Mouse (Mus musculus) kidney, postnatal 0 days (tissue): ENCODE measurements around the gene Pop4. TPM values are rescaled to one million over a fixed set of nuclear protein-coding genes. Genes with fewer than 3 reads are reported as not detected.
A peak's percentile ranks its signal among the peaks of the same experiment; 100 is the strongest.

Experiments
- ATAC-seq: fragments of 200-750 bp; cut with Nextera tagmentation; replicated peaks from 2 replicates; pipeline ENCODE4 v1.8.0; 2017; ENCODE audit warnings: low read depth, moderate number of reproducible peaks, moderate TSS enrichment, moderate library complexity; ENCODE audit not compliant: low FRiP score
- DNase-seq: peaks from one replicate; pipeline ENCODE4 v3.0.0-alpha.2; 2016; ENCODE audit warnings: low spot score
- H3K27ac ChIP-seq: fragments of 300-500 bp; sonication (generic); 2 replicates; pipeline ENCODE4 v1.5.1; 2014; ENCODE audit warnings: mild to moderate bottlenecking
- H3K27me3 ChIP-seq: fragments of 300-500 bp; sonication (generic); 2 replicates; pipeline ENCODE4 v1.6.1; 2014; ENCODE audit warnings: low read length, mixed read lengths; ENCODE audit not compliant: insufficient read depth
- H3K36me3 ChIP-seq: fragments of 300-500 bp; sonication (generic); 2 replicates; pipeline ENCODE4 v1.6.1; 2014; ENCODE audit warnings: low read length, mixed read lengths; ENCODE audit not compliant: insufficient read depth
- H3K4me1 ChIP-seq: fragments of 300-500 bp; sonication (generic); replicated peaks from 2 replicates; pipeline ENCODE4 v1.6.1; 2014; ENCODE audit warnings: antibody characterized with exemption, low read length, mixed read lengths; ENCODE audit not compliant: insufficient read depth
- H3K4me2 ChIP-seq: fragments of 300-500 bp; sonication (generic); 2 replicates; pipeline ENCODE4 v1.6.1; 2014; ENCODE audit warnings: mild to moderate bottlenecking, low read length, moderate library complexity, mixed read lengths
- H3K4me3 ChIP-seq: fragments of 300-500 bp; sonication (generic); replicated peaks from 2 replicates; pipeline ENCODE4 v1.5.1; 2014; ENCODE audit warnings: low read depth, low read length
- H3K9ac ChIP-seq: fragments of 300-500 bp; sonication (generic); 2 replicates; pipeline ENCODE4 v1.6.1; 2014; ENCODE audit warnings: low read depth, low read length
- H3K9me3 ChIP-seq: fragments of 300-500 bp; sonication (generic); replicated peaks from 2 replicates; pipeline ENCODE4 v1.6.1; 2016; ENCODE audit warnings: low read length, inconsistent platforms, mixed read lengths
- CTCF ChIP-seq: IDR thresholded peaks from 2 replicates; pipeline ENCODE4 v1.5.1; 2016; ENCODE audit warnings: antibody characterized with exemption, low read depth, mild to moderate bottlenecking, moderate library complexity
- WGBS: fragments of 180-500 bp; shearing (Covaris S2); extraction: QIAGEN DNeasy Blood & Tissue Kit; methylation state at CpG from one replicate; pipeline ENCODE4 v1.1.7; 2014; 5-methylcytosine and 5-hydroxymethylcytosine counted together
- polyA plus RNA-seq: library from polyadenylated mRNA; unstranded; fragments of >200 nt; fragmentation: Nextera tagmentation; extraction: Ambion mirVana; gene quantifications from 2 replicates; pipeline ENCODE4 v1.2.1, GENCODE M21; 2015

Gene Pop4
- polyA plus RNA-seq, 1 experiment from 2014 or later, result 48.7 TPM

DNA sequence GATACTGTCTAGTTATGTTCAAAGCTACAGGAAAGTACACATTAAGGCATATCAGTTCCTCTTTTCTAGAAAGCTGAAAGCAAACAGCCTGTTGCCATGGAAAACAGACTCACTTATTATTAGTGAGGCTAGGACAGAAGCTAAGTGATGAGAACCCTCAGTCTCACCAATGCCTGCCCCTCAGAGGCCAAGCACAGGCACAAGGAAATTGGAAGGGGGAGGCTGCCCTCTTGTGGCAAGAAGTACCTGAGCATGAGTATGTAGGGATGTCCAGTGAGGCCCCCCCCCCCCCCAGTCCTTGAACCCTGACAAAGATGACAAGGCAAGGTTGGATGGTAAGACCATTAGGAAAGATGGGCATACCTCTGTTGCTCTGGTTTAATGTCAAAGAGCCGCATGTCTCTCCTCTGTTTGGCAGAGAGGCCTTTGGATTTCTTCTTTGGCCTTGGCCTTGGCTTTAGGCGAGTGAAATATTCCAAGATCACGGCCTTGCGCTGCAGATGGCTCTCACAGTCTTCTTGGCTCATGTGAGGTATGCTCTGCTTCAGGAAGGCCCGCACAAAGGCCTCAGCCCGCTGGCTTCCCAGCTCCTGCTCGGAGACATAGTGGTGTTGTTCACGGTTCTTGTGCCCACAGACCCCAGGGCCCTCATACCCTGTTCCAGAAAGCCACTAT is 4.1 kb downstream of the Pop4 start:
- H3K27me3 ChIP-seq, result no peaks in the 10 kb centered on the region
- DNase-seq (peak; percentile 77), ATAC-seq (0 out of 2 replicates have a peak, but pooled peaks have one; percentile 43)
- H3K36me3 ChIP-seq, result peaks cover 41% of the 10 kb centered on the region
- H3K27ac ChIP-seq, result no peak overlapping the region
- no peak overlapping the region for H3K9ac ChIP-seq
- TF ChIP-seq CTCF, result peak; percentile 81
- H3K4me2 ChIP-seq, result no peak overlapping the region
- WGBS, result 87% methylated on average over 8 of the region's 8 CpGs
- H3K4me3 ChIP-seq, result no peak overlapping the region
- no peaks in the 10 kb centered on the region for H3K9me3 ChIP-seq
- peaks cover 9% of the 10 kb centered on the region; the same call in 1 of the 2 replicates for H3K4me1 ChIP-seq

DNA sequence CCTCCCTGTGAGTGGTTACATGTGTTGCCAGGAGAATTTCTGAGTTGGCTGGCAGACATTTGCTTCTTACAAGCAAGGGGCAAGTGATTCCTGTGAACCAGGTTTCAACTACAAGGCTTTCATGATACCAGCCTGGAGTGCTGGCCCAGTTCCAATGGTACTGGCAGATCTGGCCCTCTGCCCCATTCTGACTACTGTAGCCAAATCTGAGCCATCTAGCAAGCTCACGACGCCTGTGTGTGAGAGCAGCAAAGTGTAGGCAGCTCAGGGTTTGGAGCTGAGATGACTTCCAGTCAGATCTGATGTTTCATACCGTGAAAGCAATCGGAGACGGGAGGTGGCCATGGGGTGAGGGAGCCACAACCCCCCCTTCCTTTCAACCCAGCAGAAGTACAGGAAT is 8.8 kb downstream of the Pop4 start:
- 91% methylated on average over 5 of the region's 5 CpGs for WGBS
- Histone ChIP-seq H3K36me3 (peaks cover 54% of the 10 kb centered on the region), H3K4me2 (no peak overlapping the region), H3K27me3 (no peaks in the 10 kb centered on the region), H3K9ac (no peak overlapping the region), H3K9me3 (no peaks in the 10 kb centered on the region), H3K27ac (no peak overlapping the region), H3K4me1 (no peaks in the 10 kb centered on the region), H3K4me3 (no peak overlapping the region)
- no peak for TF ChIP-seq CTCF
- ATAC-seq (no peak), DNase-seq (no peak)

DNA sequence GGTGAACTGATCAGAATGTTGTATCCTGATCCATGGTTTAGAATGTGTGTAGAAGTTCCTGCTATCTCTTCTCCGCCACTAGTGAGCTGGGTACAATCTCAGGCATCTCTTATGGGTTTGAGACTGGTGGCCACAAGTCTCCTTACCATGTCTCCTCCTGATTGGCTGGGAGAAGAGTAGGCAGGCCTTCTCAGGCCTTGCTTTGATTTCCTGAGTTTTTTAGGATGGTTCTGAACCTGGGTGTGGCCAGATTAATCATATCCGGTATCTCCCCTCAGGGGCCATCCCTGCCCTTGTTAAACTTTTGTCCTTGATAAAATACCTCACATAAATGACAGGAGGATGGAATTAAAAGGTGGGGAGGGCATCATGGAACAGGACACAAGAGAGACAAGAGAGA is 11.6 kb downstream of the Pop4 start:
- no peak overlapping the region for H3K27ac ChIP-seq
- ATAC-seq, result no peak
- TF ChIP-seq CTCF, result no peak
- H3K27me3 ChIP-seq, result no peaks in the 10 kb centered on the region
- peaks cover 37% of the 10 kb centered on the region for H3K36me3 ChIP-seq
- H3K9me3 ChIP-seq, result no peaks in the 10 kb centered on the region
- no peak for DNase-seq
- no peak overlapping the region for H3K4me2 ChIP-seq
- no peaks in the 10 kb centered on the region for H3K4me1 ChIP-seq
- no peak overlapping the region for H3K4me3 ChIP-seq
- 89% methylated on average over 2 of the region's 2 CpGs for WGBS
- H3K9ac ChIP-seq, result no peak overlapping the region

DNA sequence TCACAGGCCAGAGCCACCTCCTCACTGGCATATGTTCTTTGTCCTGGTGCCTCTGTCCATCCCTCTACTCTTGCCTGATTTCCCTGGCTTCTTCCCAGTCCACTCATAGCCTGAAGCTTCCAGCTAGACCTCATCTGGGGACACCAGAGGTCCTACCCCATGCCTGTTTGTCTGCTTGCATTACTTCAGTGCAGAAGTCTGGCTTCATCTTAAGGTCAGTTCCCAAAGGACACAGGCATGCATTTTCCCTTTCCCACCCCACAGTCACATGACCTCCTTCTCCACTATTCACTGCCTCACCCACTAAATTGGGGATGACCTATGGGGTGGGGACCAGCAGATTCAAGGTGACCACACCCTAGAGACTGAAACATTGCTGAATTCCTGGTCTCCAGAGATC is 17.8 kb downstream of the Pop4 start:
- Histone ChIP-seq H3K4me2 (no peak overlapping the region), H3K27ac (no peak overlapping the region), H3K4me3 (no peak overlapping the region), H3K36me3 (no peaks in the 10 kb centered on the region), H3K9ac (no peak overlapping the region), H3K9me3 (no peaks in the 10 kb centered on the region), H3K4me1 (no peaks in the 10 kb centered on the region), H3K27me3 (no peaks in the 10 kb centered on the region)
- TF ChIP-seq CTCF, result no peak
- no peak for DNase-seq
- no peak for ATAC-seq

DNA sequence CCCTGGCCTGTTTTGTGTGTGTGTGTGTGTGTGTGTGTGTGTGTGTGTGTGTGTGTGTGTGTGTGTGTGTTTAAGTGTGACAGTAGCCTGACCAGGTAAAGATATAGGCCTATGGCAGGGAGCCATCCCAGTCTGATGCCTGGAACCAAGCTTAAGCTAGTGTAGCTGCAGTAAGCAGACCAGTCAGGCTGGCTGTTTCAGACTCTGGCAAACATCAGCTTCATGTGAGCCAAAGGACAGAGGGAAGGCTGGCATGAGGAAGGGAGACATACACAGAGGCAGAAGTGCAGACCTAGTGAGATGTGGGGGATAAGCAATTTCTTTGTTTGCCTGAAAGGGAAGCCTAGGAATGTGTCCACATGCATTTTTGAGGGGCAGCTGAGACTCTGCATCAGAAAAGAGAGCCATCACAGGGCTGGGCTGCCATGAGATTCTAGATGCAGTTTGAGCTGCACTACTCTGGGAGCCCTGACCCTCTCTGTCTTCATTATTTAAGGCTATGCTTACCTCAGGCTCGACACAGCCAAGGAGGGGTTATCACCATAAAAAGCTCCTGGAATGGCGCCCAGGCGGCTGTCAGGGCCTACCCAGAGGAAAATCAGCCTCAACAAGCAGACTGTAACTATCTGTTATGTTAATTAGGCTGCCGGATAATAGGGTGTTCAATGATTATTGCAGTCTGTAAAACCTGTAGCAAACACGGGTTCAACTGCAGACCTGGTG is 19.6 kb downstream of the Pop4 start:
- WGBS, result 12% methylated on average over 5 of the region's 5 CpGs
- Histone ChIP-seq H3K4me1 (no peaks in the 10 kb centered on the region), H3K27ac (no peak overlapping the region), H3K36me3 (no peaks in the 10 kb centered on the region), H3K4me3 (no peak overlapping the region), H3K27me3 (no peaks in the 10 kb centered on the region), H3K9me3 (no peaks in the 10 kb centered on the region), H3K9ac (no peak overlapping the region), H3K4me2 (no peak overlapping the region)
- TF ChIP-seq CTCF, result no peak
- no peak for DNase-seq
- no peak for ATAC-seq

DNA sequence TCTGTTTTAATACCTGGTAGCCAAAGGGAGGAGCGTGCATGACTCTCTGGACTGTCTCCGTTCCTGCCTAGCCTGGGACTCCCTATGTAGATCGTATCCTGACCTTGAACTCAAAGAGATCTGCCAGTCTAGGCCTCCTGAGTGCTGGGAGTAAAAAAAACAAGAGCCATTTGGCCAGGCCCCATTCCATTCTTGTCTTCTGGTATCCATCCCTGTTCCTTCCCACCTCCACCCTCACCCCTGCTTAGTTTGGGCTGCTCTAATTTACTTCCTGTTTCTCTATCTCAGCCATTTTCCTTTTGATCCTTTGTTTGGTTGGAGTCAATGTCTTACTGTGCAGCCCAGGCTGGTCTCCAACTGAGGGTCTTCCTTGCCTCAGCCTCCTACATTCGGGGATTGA is 28.8 kb downstream of the Pop4 start:
- no peaks in the 10 kb centered on the region for H3K36me3 ChIP-seq
- no peak for TF ChIP-seq CTCF
- no peaks in the 10 kb centered on the region for H3K4me1 ChIP-seq
- H3K27me3 ChIP-seq, result no peaks in the 10 kb centered on the region
- 79% methylated on average over 4 of the region's 4 CpGs for WGBS
- no peak overlapping the region for H3K4me3 ChIP-seq
- no peak overlapping the region for H3K9ac ChIP-seq
- no peak overlapping the region for H3K27ac ChIP-seq
- no peak for ATAC-seq
- DNase-seq, result no peak
- no peaks in the 10 kb centered on the region for H3K9me3 ChIP-seq
- no peak overlapping the region for H3K4me2 ChIP-seq
